Mouse (Mus musculus) liver, adult 2 months (tissue): ENCODE measurements at regions not wholly inside any gene's neighbourhood (a gene's known extent, or its start where the extent isn't known, plus 50 kb on each side); places are given as distances from the start of the nearest gene placed in this dataset.

Source experiments
- DNase-seq: peaks from one replicate; pipeline ENCODE4 v3.0.0-alpha.2; 2011; ENCODE audit warnings: low read depth, low spot score; ENCODE audit errors: extremely low read depth
- H3K27ac ChIP-seq: fragments of 200-500 bp; replicated peaks from 2 replicates; pipeline ENCODE4 v1.5.1; 2012; ENCODE audit warnings: low read depth, mild to moderate bottlenecking, control low read depth, inconsistent platforms, low read length; ENCODE audit not compliant: insufficient read depth
- H3K27me3 ChIP-seq: fragments of 200-500 bp; 2 replicates; pipeline ENCODE4 v1.6.1; 2012; ENCODE audit warnings: mild to moderate bottlenecking, moderate library complexity, low read length, inconsistent platforms; ENCODE audit not compliant: control insufficient read depth, insufficient read depth
- H3K36me3 ChIP-seq: fragments of 200-500 bp; 2 replicates; pipeline ENCODE4 v1.6.1; 2012; ENCODE audit warnings: low read length, inconsistent platforms; ENCODE audit not compliant: control insufficient read depth, insufficient read depth
- H3K4me1 ChIP-seq: fragments of 200-500 bp; 2 replicates; pipeline ENCODE4 v1.6.1; 2011; ENCODE audit warnings: low read length; ENCODE audit not compliant: control insufficient read depth, insufficient read depth
- H3K4me3 ChIP-seq: fragments of 200-500 bp; 2 replicates; pipeline ENCODE4 v1.5.1; 2011; ENCODE audit warnings: low read depth, mild to moderate bottlenecking, control low read depth, low read length, moderate library complexity; ENCODE audit not compliant: insufficient read depth
- H3K79me2 ChIP-seq: fragments of 200-500 bp; 2 replicates; pipeline ENCODE4 v1.6.1; 2012; ENCODE audit warnings: inconsistent platforms, mild to moderate bottlenecking, low read length, moderate library complexity; ENCODE audit not compliant: control insufficient read depth, insufficient read depth
- H3K9ac ChIP-seq: fragments of 200-500 bp; 2 replicates; pipeline ENCODE4 v1.6.1; 2012; ENCODE audit warnings: low read depth, mild to moderate bottlenecking, control low read depth, inconsistent platforms, low read length
- CTCF ChIP-seq: fragments of 200-500 bp; IDR thresholded peaks from 2 replicates; pipeline ENCODE4 v1.5.1; 2011; ENCODE audit warnings: low read depth, low read length, control low read depth
- POLR2A ChIP-seq: fragments of 200-500 bp; IDR thresholded peaks from 2 replicates; pipeline ENCODE4 v1.6.1; 2011; ENCODE audit warnings: low read length, control low read depth; ENCODE audit not compliant: insufficient read depth; ENCODE audit errors: extremely low read depth
- WGBS: fragments of 180-500 bp; shearing (Covaris S2); methylation state at CpG from one replicate; pipeline ENCODE4 v1.1.7; 2018; 5-methylcytosine and 5-hydroxymethylcytosine counted together

- H3K36me3 ChIP-seq = no peaks in the 10 kb centered on the region
- no peaks in the 10 kb centered on the region for H3K79me2 ChIP-seq
- no peak overlapping the region for H3K27ac ChIP-seq
- H3K9ac ChIP-seq = no peak overlapping the region
- no peak for TF ChIP-seq POLR2A
- TF ChIP-seq CTCF = no peak
- DNase-seq = no peak
- no peaks in the 10 kb centered on the region for H3K27me3 ChIP-seq
- no peaks in the 10 kb centered on the region for H3K4me1 ChIP-seq
- H3K4me3 ChIP-seq = no peak overlapping the region
Observed at GRCm38 (mm10) chr16:49378917-49379473, 320.0 kb upstream of the Ift57 start.

DNA sequence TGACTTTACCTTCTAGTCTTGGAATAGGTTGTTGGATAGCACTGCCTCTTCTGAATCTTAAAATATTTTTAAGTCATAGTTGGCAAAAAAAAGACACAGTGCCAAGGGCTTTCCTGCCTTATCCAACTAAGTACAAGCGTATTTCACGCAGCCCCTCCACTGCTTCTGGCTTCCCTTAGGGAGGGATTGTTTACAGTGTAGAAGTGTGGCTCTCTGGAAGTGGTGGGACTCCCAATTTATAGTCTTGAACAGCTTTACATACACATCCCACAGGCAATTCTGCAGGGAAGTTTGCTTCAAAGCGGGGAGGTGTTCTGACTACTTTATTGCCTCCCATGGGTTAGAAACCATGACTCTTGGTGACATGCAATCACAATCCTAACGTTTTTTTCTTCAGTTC lies 310.9 kb upstream of the Ift57 start:
- WGBS = 64% methylated on average over 4 of the region's 4 CpGs

GRCm38 (mm10) chr16:49407956-49408795 lies 290.9 kb upstream of the Ift57 start:
- no peaks in the 10 kb centered on the region for H3K4me1 ChIP-seq
- WGBS = 71% methylated on average over 16 of the region's 16 CpGs
- no peak overlapping the region for H3K9ac ChIP-seq
- no peaks in the 10 kb centered on the region for H3K27me3 ChIP-seq
- no peaks in the 10 kb centered on the region for H3K36me3 ChIP-seq
- DNase-seq = no peak
- no peak overlapping the region for H3K4me3 ChIP-seq
- H3K27ac ChIP-seq = no peak overlapping the region
- no peaks in the 10 kb centered on the region for H3K79me2 ChIP-seq
- TF ChIP-seq CTCF = no peak
- TF ChIP-seq POLR2A = no peak

More for the DNA sequence above, 310.9 kb upstream of the Ift57 start:
- H3K79me2 ChIP-seq = no peaks in the 10 kb centered on the region
- H3K4me3 ChIP-seq = no peak overlapping the region
- H3K4me1 ChIP-seq = no peaks in the 10 kb centered on the region
- no peak overlapping the region for H3K9ac ChIP-seq
- no peak for TF ChIP-seq POLR2A
- no peak for TF ChIP-seq CTCF
- DNase-seq = no peak
- no peaks in the 10 kb centered on the region for H3K27me3 ChIP-seq
- H3K36me3 ChIP-seq = no peaks in the 10 kb centered on the region
- no peak overlapping the region for H3K27ac ChIP-seq

- no peaks in the 10 kb centered on the region for H3K36me3 ChIP-seq
- no peak for TF ChIP-seq POLR2A
- TF ChIP-seq CTCF = no peak
- no peak overlapping the region for H3K4me3 ChIP-seq
- no peak overlapping the region for H3K27ac ChIP-seq
- H3K27me3 ChIP-seq = no peaks in the 10 kb centered on the region
- WGBS = 89% methylated on average over 4 of the region's 4 CpGs
- no peak overlapping the region for H3K9ac ChIP-seq
- no peaks in the 10 kb centered on the region for H3K4me1 ChIP-seq
- no peaks in the 10 kb centered on the region for H3K79me2 ChIP-seq
- DNase-seq = no peak
Observed at GRCm38 (mm10) chr16:49409235-49409634, 289.8 kb upstream of the Ift57 start.

DNA sequence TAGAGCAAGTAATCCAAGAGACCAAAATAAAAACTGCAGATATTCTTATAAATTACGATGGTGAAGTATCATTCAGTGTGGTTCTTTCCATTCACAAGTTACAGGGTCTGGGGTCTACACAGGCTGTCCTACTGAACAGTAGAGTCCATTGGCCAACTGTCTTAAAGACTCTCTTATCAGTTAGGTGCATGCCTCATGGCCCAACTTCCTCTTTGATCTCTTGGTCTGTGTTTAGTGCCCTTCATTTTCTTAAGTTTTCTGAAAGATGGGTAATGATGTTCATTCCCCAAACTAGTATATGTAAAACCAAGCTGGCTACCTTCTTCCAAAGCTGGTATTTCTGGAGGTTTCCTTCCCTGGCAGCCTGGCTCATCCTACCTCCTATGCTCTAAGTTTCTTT lies 268.7 kb upstream of the Ift57 start:
- Histone ChIP-seq H3K9ac (no peak overlapping the region), H3K36me3 (no peaks in the 10 kb centered on the region), H3K4me1 (no peaks in the 10 kb centered on the region), H3K4me3 (no peak overlapping the region), H3K27me3 (no peaks in the 10 kb centered on the region), H3K79me2 (no peaks in the 10 kb centered on the region), H3K27ac (no peak overlapping the region)
- WGBS = 89% methylated on average over 1 of the region's 1 CpGs
- no peak for DNase-seq
- TF ChIP-seq POLR2A (no peak), CTCF (no peak)

GRCm38 (mm10) chr16:49431902-49432301 lies 267.1 kb upstream of the Ift57 start:
- 52% methylated on average over 2 of the region's 2 CpGs for WGBS
- Histone ChIP-seq H3K4me3 (no peak overlapping the region), H3K79me2 (no peaks in the 10 kb centered on the region), H3K27me3 (no peaks in the 10 kb centered on the region), H3K9ac (no peak overlapping the region), H3K36me3 (no peaks in the 10 kb centered on the region), H3K4me1 (no peaks in the 10 kb centered on the region), H3K27ac (no peak overlapping the region)
- no peak for TF ChIP-seq POLR2A
- TF ChIP-seq CTCF = no peak
- DNase-seq = no peak
